Mouse (Mus musculus): Measurements from ENCODE around the gene Ofd1.

Gene Ofd1

DNA sequence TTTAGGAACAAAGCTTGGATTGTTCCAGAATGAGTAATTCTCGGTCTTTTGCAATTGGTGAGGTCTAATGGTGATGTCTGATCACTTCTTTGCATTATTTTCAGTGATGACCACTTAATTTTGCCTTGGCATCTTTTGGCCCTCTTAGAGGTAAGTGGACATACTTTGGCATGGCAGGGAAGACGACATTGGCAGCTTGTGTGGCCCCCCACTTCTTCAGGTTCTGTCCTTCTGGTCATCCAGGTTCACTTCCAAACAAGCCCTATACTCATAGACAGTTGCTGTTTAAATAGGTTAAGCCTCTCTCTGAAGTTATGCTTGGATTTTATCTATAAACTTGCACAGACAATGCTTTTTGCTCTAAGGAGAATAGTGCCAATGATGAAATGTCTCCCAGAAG is 81.5 kb downstream of the Ofd1 start:
- peak; percentile 33 to 49 for DNase-seq

DNA sequence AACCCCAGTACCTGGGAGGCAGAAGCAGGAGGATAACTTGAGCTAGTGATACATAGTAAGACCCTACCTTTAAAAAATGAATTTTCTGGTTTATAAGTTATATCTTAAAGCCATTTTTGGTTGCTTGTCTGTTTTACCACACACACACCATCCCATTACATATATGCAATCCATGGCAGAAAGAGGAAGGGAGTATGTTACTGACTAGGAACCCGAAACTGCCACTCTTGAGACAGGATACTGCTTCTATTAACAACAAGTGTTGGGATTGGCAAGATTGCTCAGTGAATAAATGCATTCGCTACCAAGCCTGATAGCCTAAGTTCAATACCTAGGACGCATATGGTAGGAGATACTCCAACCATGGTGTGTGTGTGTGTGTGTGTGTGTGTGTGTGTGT is 84.2 kb downstream of the Ofd1 start:
- no peak for DNase-seq

DNA sequence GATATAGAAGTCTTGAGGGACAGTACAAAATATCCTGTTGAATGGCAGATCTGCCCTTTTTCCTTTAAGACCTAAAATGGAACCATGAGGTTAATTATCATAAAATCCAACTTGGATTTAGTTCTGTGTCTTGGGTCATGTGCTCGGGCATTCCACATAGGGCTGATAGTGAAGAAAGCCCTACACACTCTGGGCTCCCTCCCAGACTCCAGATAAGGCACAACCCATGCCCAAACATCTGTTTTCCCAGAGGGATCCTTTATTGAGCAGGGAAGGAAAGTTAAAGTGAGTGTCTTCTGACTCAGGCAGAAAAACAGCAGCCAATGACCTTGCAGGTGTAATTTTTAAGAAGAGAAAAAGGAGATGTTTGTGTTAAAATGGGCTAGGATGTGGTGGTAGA is 85.6 kb downstream of the Ofd1 start:
- no peak for DNase-seq

DNA sequence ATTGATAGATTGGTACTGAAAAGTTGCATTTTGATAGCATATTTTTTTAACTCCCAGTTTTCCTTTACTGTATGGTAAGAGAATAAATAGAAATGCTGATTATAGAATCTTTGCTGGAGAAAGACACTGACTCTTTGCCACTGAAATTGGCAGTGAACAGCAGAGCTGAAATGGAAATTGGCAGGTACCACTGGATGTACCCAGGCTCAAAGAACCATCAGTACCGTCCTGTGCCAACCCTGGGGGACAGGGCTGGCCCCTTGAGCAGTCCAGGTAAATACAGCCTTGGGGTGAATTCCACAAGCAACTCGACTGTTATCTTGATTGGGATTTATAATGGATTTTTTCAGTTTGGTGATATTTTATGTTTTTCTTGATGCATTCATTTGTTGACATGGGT is 87.1 kb downstream of the Ofd1 start:
- DNase-seq, result peak in 1 of 2 experiments; percentile 48

DNA sequence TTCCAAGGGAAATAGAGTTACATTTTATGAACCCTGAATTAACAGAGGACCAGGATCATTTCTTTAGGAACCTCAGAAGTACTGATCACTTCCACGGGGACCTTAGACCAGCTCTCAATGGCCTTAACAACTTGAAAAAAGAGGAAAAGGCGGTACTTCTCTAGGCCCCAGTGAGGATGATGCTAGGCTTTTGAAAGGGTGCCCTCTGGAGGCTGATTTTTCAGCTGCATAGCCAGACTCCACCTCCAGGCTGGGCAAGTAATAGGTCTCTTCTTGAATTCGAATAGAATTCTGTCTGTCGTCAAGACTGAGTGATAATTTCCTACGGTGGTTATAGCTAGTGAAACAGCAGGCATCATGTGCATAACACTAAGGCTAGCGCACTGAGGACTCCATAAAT is 88.7 kb downstream of the Ofd1 start:
- peak; percentile 81 to 84 for DNase-seq

DNA sequence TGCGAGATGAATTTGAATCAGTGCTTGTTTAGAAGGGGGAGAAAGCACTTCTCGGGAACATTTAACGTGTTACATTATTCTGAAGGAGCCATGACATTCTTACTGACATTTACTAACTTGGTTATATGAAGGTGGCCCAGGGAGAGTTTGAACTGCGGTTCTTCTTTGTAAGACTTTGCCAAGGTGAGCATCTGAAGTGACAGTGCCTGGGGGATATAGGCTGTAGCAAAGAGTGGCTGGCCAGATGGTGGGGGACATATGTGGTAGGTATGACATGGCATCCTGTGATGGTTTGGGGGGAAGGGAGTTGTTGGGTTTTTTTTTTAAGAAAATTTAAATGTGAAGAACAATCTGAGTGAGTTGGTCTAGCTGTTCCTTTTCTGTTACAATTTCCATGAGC is 91.9 kb downstream of the Ofd1 start:
- DNase-seq, result peak; percentile 42 to 48

DNA sequence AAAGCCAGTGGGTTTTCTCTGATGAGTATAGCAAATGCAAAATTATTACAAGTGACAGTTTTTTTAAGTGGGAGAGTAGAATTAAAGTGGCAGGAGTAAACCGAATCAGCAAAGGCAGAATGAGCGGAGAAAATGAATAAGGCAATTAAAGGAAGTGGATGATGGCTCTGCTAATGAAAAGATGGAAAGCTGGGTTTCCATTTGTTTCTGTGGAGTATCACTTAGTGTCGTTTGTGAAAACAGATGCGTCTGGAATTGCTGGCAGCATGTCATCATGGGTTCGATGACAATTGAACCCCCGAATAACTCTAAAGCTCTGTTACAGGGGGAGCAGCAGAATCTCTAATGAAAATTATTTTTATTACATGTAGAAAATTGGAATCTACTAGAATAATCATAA is 92.4 kb downstream of the Ofd1 start:
- DNase-seq, result peak in 1 of 2 experiments; percentile 33

DNA sequence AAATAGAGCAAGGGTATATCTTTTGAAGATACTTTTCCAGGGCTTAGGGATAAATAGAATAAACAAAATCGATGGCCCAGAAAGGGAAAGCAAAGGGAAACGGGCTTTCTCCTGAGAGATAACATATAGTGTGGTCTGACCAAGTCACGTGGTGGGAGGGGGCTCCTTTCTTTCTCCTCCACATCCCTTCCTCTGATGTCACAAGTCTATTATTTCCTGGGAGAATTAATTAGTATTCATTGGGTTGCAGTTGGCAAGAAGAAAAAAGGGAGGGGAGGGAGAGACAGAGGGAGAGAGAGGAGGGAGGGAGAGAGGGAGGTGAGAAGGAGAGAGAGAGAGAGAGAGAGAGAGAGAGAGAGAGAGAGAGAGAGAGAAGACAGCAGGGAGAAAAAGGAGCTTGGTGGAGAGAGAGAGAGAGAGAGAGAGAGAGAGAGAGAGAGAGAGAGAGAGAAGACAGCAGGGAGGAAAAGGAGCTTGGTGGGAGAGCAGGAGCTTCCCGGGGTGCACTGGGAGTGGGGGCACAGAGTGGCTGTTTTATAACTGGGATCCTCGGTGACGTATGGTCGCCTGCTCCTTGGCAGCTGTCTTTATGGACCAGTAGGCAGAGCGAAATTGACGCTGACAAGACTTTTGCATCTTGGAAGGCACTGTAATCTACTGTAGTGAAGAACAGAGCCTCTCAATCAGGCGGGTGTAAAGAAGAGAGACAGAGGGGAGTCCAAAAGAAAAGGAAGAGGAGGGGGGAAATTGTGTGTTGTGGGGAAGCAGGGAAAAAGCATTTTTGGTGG is 96.1 kb downstream of the Ofd1 start:
- peak; percentile 74 to 79 for DNase-seq

DNA sequence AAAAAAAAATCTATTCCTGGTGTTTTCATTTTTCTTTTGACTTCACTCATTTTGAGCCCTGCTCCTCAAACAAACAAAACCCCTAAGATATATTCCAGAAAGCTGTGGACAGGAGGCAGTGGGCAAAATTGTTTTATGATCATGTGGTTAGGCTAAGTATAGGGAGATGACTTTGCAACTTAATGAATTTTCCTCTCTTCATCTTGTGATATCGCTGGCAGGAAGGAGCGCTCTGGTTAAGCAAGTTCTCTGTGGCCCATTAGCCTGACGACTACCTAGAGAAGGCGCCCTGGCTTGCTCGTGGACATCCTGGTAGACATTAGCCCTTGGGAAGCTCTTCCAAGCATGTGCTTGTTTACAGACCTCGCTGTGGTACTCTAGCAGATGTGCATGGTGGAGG is 98.7 kb downstream of the Ofd1 start:
- no peak for DNase-seq

All from cerebellum, postnatal 10 days (tissue).